Mouse (Mus musculus): ENCODE measurements around the gene Dusp10.

DNA sequence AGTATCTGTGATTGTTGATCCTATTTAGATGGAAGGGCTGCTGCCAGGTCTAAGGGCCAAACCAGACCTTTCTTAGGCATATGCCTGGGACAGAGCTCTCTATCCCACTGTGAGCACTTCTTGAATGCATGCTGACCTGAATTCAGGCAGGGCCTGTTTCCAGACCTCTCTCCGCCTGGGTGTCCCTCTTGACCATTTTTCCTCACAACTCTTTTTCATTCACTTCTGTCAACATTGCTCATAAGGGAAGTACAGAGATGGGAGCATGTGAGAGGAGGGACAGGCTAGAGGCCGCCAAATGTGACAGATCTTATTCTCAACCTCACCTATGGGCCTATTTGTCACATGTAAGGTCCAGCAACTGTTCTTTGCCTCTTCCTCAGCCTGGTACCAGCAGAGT lies 41.1 kb downstream of the Dusp10 start:
- TF ChIP-seq CTCF (IDR thresholded peaks at IDR 0.05), result no peak
- no peak for TF ChIP-seq POLR2A (IDR thresholded peaks at IDR 0.05; ENCODE audit: insufficient read depth, low read depth, low read length)
- TF ChIP-seq EP300 (IDR thresholded peaks at IDR 0.05; ENCODE audit: insufficient read depth, low read depth, low read length), result no peak
